Mouse (Mus musculus) intestine, postnatal 0 days (tissue): ENCODE data around the gene Gm5447. TPM values are rescaled to one million over a fixed set of nuclear protein-coding genes. Genes with fewer than 3 reads are reported as not detected.

Experiments used
- ATAC-seq: fragments of 200-750 bp; cut with Nextera tagmentation; 2 replicates; pipeline ENCODE4 v1.8.0; 2017; ENCODE audit warnings: mild to moderate bottlenecking, moderate TSS enrichment, moderate library complexity
- H3K27ac ChIP-seq: fragments of 300-500 bp; sonication (generic); 2 replicates; pipeline ENCODE4 v1.5.1; 2014; ENCODE audit warnings: mild to moderate bottlenecking, low read depth, low read length, moderate library complexity
- H3K27me3 ChIP-seq: fragments of 300-500 bp; sonication (generic); replicated peaks from 2 replicates; pipeline ENCODE4 v1.6.1; 2014; ENCODE audit warnings: low read length, mixed read lengths; ENCODE audit not compliant: control insufficient read depth, insufficient read depth
- H3K36me3 ChIP-seq: fragments of 300-500 bp; sonication (generic); 2 replicates; pipeline ENCODE4 v1.6.1; 2014; ENCODE audit warnings: mild to moderate bottlenecking, moderate library complexity; ENCODE audit not compliant: control insufficient read depth, insufficient read depth
- H3K4me1 ChIP-seq: fragments of 300-500 bp; sonication (generic); replicated peaks from 2 replicates; pipeline ENCODE4 v1.6.1; 2014; ENCODE audit warnings: antibody characterized with exemption, low read length, mixed read lengths; ENCODE audit not compliant: control insufficient read depth, insufficient read depth
- H3K4me2 ChIP-seq: fragments of 300-500 bp; sonication (generic); replicated peaks from 2 replicates; pipeline ENCODE4 v1.6.1; 2014; ENCODE audit warnings: low read depth, mild to moderate bottlenecking, moderate library complexity
- H3K4me3 ChIP-seq: fragments of 300-500 bp; sonication (generic); 2 replicates; pipeline ENCODE4 v1.5.1; 2014; ENCODE audit warnings: low read depth, low read length
- H3K9ac ChIP-seq: fragments of 300-500 bp; sonication (generic); 2 replicates; pipeline ENCODE4 v1.6.1; 2014; ENCODE audit warnings: mild to moderate bottlenecking, low read depth, low read length
- H3K9me3 ChIP-seq: fragments of 300-500 bp; sonication (generic); 2 replicates; pipeline ENCODE4 v1.6.1; 2016; ENCODE audit warnings: mixed run types; ENCODE audit not compliant: control insufficient read depth
- CTCF ChIP-seq: sonication (generic); IDR thresholded peaks from 2 replicates; pipeline ENCODE4 v1.5.1; 2016; ENCODE audit warnings: low read depth, mild to moderate bottlenecking, control low read depth, antibody characterized with exemption, moderate library complexity
- WGBS: fragments of 180-500 bp; shearing (Covaris S2); extraction: QIAGEN DNeasy Blood & Tissue Kit; methylation state at CpG from one replicate; pipeline ENCODE4 v1.1.7; 2014; 5-methylcytosine and 5-hydroxymethylcytosine counted together
- polyA plus RNA-seq: library from polyadenylated mRNA; unstranded; fragments of >200 nt; fragmentation: Nextera tagmentation; extraction: Ambion mirVana; gene quantifications from 2 replicates; pipeline ENCODE4 v1.2.1, GENCODE M21; 2015

Gene Gm5447
- polyA plus RNA-seq, 1 experiment from 2014 or later: not detected

GRCm38 (mm10) chr13:30978224-30978623 lies 4.2 kb downstream of the Gm5447 start:
- ATAC-seq: no peak
- no peak overlapping the region for H3K4me2 ChIP-seq
- no peaks in the 10 kb centered on the region for H3K4me1 ChIP-seq
- H3K27me3 ChIP-seq: peaks cover 7% of the 10 kb centered on the region; the same call in 1 of the 2 replicates
- H3K4me3 ChIP-seq: no peak overlapping the region
- TF ChIP-seq CTCF: no peak
- H3K36me3 ChIP-seq: no peaks in the 10 kb centered on the region
- H3K27ac ChIP-seq: no peak overlapping the region
- no peak overlapping the region for H3K9ac ChIP-seq
- 68% methylated on average over 4 of the region's 4 CpGs for WGBS
- H3K9me3 ChIP-seq: no peaks in the 10 kb centered on the region

- H3K27me3 ChIP-seq: peaks cover 15% of the 10 kb centered on the region; the same call in 1 of the 2 replicates
- no peaks in the 10 kb centered on the region for H3K9me3 ChIP-seq
- WGBS: 75% methylated on average over 1 of the region's 1 CpGs
- H3K4me3 ChIP-seq: no peak overlapping the region
- no peaks in the 10 kb centered on the region for H3K4me1 ChIP-seq
- H3K27ac ChIP-seq: no peak overlapping the region
- no peak for ATAC-seq
- H3K4me2 ChIP-seq: no peak overlapping the region
- no peak overlapping the region for H3K9ac ChIP-seq
- peak; percentile 81 for TF ChIP-seq CTCF
- no peaks in the 10 kb centered on the region for H3K36me3 ChIP-seq
Measured at GRCm38 (mm10) chr13:30981666-30982065, 7.7 kb downstream of the Gm5447 start.

GRCm38 (mm10) chr13:30985275-30985597 lies 11.2 kb downstream of the Gm5447 start:
- H3K27ac ChIP-seq: peak overlapping the region; percentile 60
- 16% methylated on average over 13 of the region's 13 CpGs for WGBS

GRCm38 (mm10) chr13:30985598-30986466 lies 11.8 kb downstream of the Gm5447 start:
- peak overlapping the region; percentile 63 for H3K4me2 ChIP-seq
- WGBS: 19% methylated on average over 27 of the region's 27 CpGs
- peaks cover 22% of the 10 kb centered on the region; the same call in 1 of the 2 replicates for H3K27me3 ChIP-seq
- peak overlapping the region; percentile 60 for H3K27ac ChIP-seq
- H3K9ac ChIP-seq: peak overlapping the region; percentile 60
- no peaks in the 10 kb centered on the region for H3K4me1 ChIP-seq
- ATAC-seq: no peak
- peak overlapping the region; percentile 34 for H3K4me3 ChIP-seq
- no peaks in the 10 kb centered on the region for H3K36me3 ChIP-seq
- no peak for TF ChIP-seq CTCF
- H3K9me3 ChIP-seq: no peaks in the 10 kb centered on the region

More at GRCm38 (mm10) chr13:30985275-30985597, 11.2 kb downstream of the Gm5447 start:
- Histone ChIP-seq H3K9me3 (no peaks in the 10 kb centered on the region), H3K4me2 (peak overlapping the region; percentile 63), H3K4me3 (peak overlapping the region; percentile 34), H3K9ac (peak overlapping the region; percentile 60), H3K27me3 (peaks cover 22% of the 10 kb centered on the region; the same call in 1 of the 2 replicates), H3K4me1 (no peaks in the 10 kb centered on the region), H3K36me3 (no peaks in the 10 kb centered on the region)
- ATAC-seq: no peak
- TF ChIP-seq CTCF: no peak

GRCm38 (mm10) chr13:30986934-30987455 lies 13.0 kb downstream of the Gm5447 start:
- Histone ChIP-seq H3K9ac (no peak overlapping the region), H3K4me1 (no peaks in the 10 kb centered on the region), H3K9me3 (no peaks in the 10 kb centered on the region), H3K36me3 (no peaks in the 10 kb centered on the region), H3K4me3 (0 out of 2 replicates have a peak overlapping the region, but pooled peaks have one; percentile 34), H3K27me3 (peaks cover 27% of the 10 kb centered on the region; the same call in 1 of the 2 replicates), H3K27ac (no peak overlapping the region), H3K4me2 (peak overlapping the region; percentile 63; the same call in 1 of the 2 replicates)
- 55% methylated on average over 10 of the region's 10 CpGs for WGBS
- ATAC-seq: no peak
- TF ChIP-seq CTCF: no peak

GRCm38 (mm10) chr13:30987686-30988085 lies 13.7 kb downstream of the Gm5447 start:
- TF ChIP-seq CTCF: no peak
- no peak for ATAC-seq
- no peaks in the 10 kb centered on the region for H3K9me3 ChIP-seq
- no peak overlapping the region for H3K27ac ChIP-seq
- no peaks in the 10 kb centered on the region for H3K4me1 ChIP-seq
- no peak overlapping the region for H3K4me3 ChIP-seq
- H3K27me3 ChIP-seq: peaks cover 25% of the 10 kb centered on the region; the same call in 1 of the 2 replicates
- no peak overlapping the region for H3K9ac ChIP-seq
- H3K36me3 ChIP-seq: no peaks in the 10 kb centered on the region
- 73% methylated on average over 2 of the region's 2 CpGs for WGBS
- no peak overlapping the region for H3K4me2 ChIP-seq
